Mouse (Mus musculus) megakaryocyte, embryonic 14.5 days (primary cell): ENCODE results near the gene 4931428L18Rik.

Experiments used
- FLI1 ChIP-seq: IDR thresholded peaks from 2 replicates; pipeline ENCODE4 v1.6.1; 2012; ENCODE audit warnings: low read length, inconsistent platforms, mixed read lengths
- GATA1 ChIP-seq: IDR thresholded peaks from 3 replicates; pipeline ENCODE4 v1.6.1; 2012; ENCODE audit warnings: mixed read lengths, low read length, inconsistent platforms, borderline replicate concordance

DNA sequence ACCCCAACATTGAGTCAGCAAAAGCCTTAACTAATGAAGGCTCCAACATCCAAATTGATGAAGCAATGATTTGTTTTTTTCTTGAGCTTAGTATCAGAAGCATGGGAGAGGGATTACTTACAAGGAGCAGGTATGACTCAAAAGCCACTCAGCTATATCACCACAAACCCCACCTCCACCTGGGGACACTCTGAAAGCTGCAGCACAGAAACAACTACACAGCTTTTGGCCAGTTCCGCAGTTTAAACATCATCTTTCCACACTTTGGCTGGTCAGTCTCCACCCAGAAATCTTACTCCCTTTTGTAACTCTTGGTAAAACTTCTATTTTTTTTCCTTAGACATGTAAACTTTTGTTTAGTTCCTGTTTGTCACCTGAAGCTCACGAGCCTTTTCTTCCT lies 78.9 kb downstream of the 4931428L18Rik start:
- TF ChIP-seq GATA1 (no peak), FLI1 (no peak)
